Mouse (Mus musculus): ENCODE measurements around the gene Ccdc85c.

DNA sequence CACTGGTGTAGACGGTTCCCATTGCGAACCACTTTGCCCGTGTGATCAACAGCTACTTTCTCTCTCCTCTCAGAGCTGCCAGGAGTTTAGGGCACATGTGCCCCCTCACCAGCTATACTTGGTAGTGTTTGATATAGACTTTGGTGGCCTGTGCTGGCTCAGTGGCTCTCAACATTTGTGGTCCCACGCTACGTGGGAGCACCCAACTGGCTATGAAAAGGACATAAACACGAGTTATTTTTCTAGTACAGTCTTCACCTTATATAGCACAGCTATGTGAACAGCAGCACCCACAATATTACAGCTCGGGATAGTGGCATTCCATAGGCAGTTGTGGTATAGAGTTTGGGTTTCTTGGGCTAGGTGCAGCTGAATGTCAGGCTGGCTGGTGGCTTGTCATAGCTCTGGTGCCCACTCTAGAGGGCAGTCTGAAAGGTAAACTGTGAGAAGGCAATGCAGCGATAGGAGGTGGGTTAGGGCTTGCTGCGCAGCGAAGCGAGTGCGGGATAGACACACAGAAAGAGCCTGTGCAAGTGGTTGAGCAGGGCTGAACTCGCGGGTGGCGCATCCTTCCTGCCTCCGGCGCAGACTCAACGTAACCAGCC, 42.7 kb upstream of the Ccdc85c start:
- TF ChIP-seq CTCF (IDR thresholded peaks at IDR 0.05; ENCODE audit: insufficient read depth, low read length): no peak
- TF ChIP-seq POLR2A (IDR thresholded peaks at IDR 0.05; ENCODE audit: borderline replicate concordance, extremely low read depth, low read depth, low read length): no peak
